Mouse (Mus musculus) ES-E14 (cell line): ENCODE results near the gene 1700001K19Rik.

Experiments used
- CHD2 ChIP-seq: IDR thresholded peaks from 2 replicates; pipeline ENCODE4 v1.6.1; 2014; ENCODE audit warnings: mild to moderate bottlenecking, low read depth, low read length, inconsistent platforms
- HCFC1 ChIP-seq: IDR thresholded peaks from 2 replicates; pipeline ENCODE4 v1.6.1; 2012; ENCODE audit warnings: low read length, inconsistent platforms, borderline replicate concordance; ENCODE audit not compliant: insufficient read depth
- MAFK ChIP-seq: IDR thresholded peaks from 2 replicates; pipeline ENCODE4 v1.6.1; 2014; ENCODE audit warnings: mild to moderate bottlenecking, low read depth, low read length, inconsistent platforms; ENCODE audit not compliant: insufficient read depth
- ZC3H11A ChIP-seq: IDR thresholded peaks from 2 replicates; pipeline ENCODE4 v1.6.1; 2012; ENCODE audit warnings: low read depth, mild to moderate bottlenecking, inconsistent platforms, low read length, borderline replicate concordance
- ZNF384 ChIP-seq: IDR thresholded peaks from 2 replicates; pipeline ENCODE4 v1.6.1; 2012; ENCODE audit warnings: low read depth, low read length, inconsistent platforms

- no peak for TF ChIP-seq ZNF384
- TF ChIP-seq ZC3H11A = no peak
- no peak for TF ChIP-seq CHD2
- no peak for TF ChIP-seq HCFC1
- no peak for TF ChIP-seq MAFK
Observed at GRCm38 (mm10) chr12:110661746-110662145, 20.7 kb downstream of the 1700001K19Rik start.
